Mouse (Mus musculus) ES-E14 (cell line): ENCODE results near the gene Tfcp2l1.

ENCODE experiments used
- CHD2 ChIP-seq: IDR thresholded peaks from 2 replicates; pipeline ENCODE4 v1.6.1; 2014; ENCODE audit warnings: mild to moderate bottlenecking, low read depth, low read length, inconsistent platforms
- HCFC1 ChIP-seq: IDR thresholded peaks from 2 replicates; pipeline ENCODE4 v1.6.1; 2012; ENCODE audit warnings: low read length, inconsistent platforms, borderline replicate concordance; ENCODE audit not compliant: insufficient read depth
- ZC3H11A ChIP-seq: IDR thresholded peaks from 2 replicates; pipeline ENCODE4 v1.6.1; 2012; ENCODE audit warnings: low read depth, mild to moderate bottlenecking, inconsistent platforms, low read length, borderline replicate concordance
- ZNF384 ChIP-seq: IDR thresholded peaks from 2 replicates; pipeline ENCODE4 v1.6.1; 2012; ENCODE audit warnings: low read depth, low read length, inconsistent platforms

- no peak for TF ChIP-seq ZNF384
- no peak for TF ChIP-seq ZC3H11A
- no peak for TF ChIP-seq HCFC1
- no peak for TF ChIP-seq CHD2
Observed at GRCm38 (mm10) chr1:118711606-118712005, 83.9 kb downstream of the Tfcp2l1 start.
